Mouse (Mus musculus) lung, embryonic 16.5 days (tissue): ENCODE data around the gene Mrps36. TPM values are rescaled to one million over a fixed set of nuclear protein-coding genes. Genes with fewer than 3 reads are reported as not detected.
"Not testable (repeated sequence)": the region's sequence is repeated elsewhere in the genome, so short reads cannot be mapped to it uniquely, and the experiment has no call there.

Experiments
- ATAC-seq: fragments of 200-750 bp; cut with Nextera tagmentation; 2 replicates; pipeline ENCODE4 v1.8.0; 2017; ENCODE audit warnings: low read depth, mild to moderate bottlenecking, moderate library complexity
- H3K27ac ChIP-seq: fragments of 300-500 bp; sonication (generic); 2 replicates; pipeline ENCODE4 v1.5.1; 2014; ENCODE audit warnings: mild to moderate bottlenecking, control low read depth, low read length
- H3K27me3 ChIP-seq: fragments of 300-500 bp; sonication (generic); 2 replicates; pipeline ENCODE4 v1.6.1; 2014; ENCODE audit warnings: low read depth, low read length, mixed read lengths; ENCODE audit not compliant: control insufficient read depth, insufficient read depth
- H3K36me3 ChIP-seq: fragments of 300-500 bp; sonication (generic); 2 replicates; pipeline ENCODE4 v1.6.1; 2014; ENCODE audit warnings: low read length; ENCODE audit not compliant: control insufficient read depth, insufficient read depth
- H3K4me1 ChIP-seq: fragments of 300-500 bp; sonication (generic); replicated peaks from 2 replicates; pipeline ENCODE4 v1.6.1; 2014; ENCODE audit warnings: low read length, mixed read lengths; ENCODE audit not compliant: control insufficient read depth, insufficient read depth
- H3K4me2 ChIP-seq: fragments of 300-500 bp; sonication (generic); 2 replicates; pipeline ENCODE4 v1.6.1; 2014; ENCODE audit warnings: low read depth, low read length, control low read depth
- H3K4me3 ChIP-seq: fragments of 300-500 bp; sonication (generic); 2 replicates; pipeline ENCODE4 v1.5.1; 2014; ENCODE audit warnings: mild to moderate bottlenecking, low read length, control low read depth
- H3K9ac ChIP-seq: fragments of 300-500 bp; sonication (generic); 2 replicates; pipeline ENCODE4 v1.6.1; 2014; ENCODE audit warnings: low read length, control low read depth
- H3K9me3 ChIP-seq: fragments of 300-500 bp; sonication (generic); 2 replicates; pipeline ENCODE4 v1.6.1; 2016; ENCODE audit warnings: low read length; ENCODE audit not compliant: control insufficient read depth
- WGBS: fragments of 180-500 bp; shearing (Covaris S2); extraction: QIAGEN DNeasy Blood & Tissue Kit; methylation state at CpG from one replicate; pipeline ENCODE4 v1.1.7; 2014; 5-methylcytosine and 5-hydroxymethylcytosine counted together
- polyA plus RNA-seq: library from polyadenylated mRNA; unstranded; fragments of >200 nt; fragmentation: Nextera tagmentation; extraction: Ambion mirVana; gene quantifications from 2 replicates; pipeline ENCODE4 v1.2.1, GENCODE M21; 2015

Mrps36 gene
- polyA plus RNA-seq, 1 experiment from 2014 or later, result 163 TPM

DNA sequence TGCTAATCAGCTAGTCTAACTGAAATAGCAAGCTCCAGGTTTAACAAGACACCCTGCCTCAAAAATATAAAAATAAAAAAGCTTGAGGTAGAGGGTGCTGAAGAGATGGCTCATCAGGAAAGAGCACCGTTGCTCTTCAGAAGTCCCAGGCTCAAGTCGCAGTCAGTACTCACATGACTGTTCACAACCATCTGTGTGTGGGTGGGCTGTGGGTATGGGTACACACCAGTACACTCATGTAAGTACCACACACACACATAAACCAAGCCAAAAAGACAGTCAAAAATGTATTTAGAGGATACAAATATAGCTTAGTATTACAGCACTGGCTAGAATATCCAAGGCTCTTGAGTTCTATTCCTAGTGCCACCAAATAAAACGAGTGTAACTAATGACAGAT is 1.6 kb upstream of the Mrps36 start:
- no peak for ATAC-seq
- H3K27me3 ChIP-seq, result no peaks in the 10 kb centered on the region
- H3K4me1 ChIP-seq, result peaks cover 10% of the 10 kb centered on the region
- H3K9ac ChIP-seq, result no peak overlapping the region
- no peaks in the 10 kb centered on the region for H3K36me3 ChIP-seq
- H3K9me3 ChIP-seq, result no peaks in the 10 kb centered on the region
- no peak overlapping the region for H3K4me3 ChIP-seq
- 78% methylated on average over 3 of the region's 3 CpGs for WGBS
- no peak overlapping the region for H3K4me2 ChIP-seq
- no peak overlapping the region for H3K27ac ChIP-seq

DNA sequence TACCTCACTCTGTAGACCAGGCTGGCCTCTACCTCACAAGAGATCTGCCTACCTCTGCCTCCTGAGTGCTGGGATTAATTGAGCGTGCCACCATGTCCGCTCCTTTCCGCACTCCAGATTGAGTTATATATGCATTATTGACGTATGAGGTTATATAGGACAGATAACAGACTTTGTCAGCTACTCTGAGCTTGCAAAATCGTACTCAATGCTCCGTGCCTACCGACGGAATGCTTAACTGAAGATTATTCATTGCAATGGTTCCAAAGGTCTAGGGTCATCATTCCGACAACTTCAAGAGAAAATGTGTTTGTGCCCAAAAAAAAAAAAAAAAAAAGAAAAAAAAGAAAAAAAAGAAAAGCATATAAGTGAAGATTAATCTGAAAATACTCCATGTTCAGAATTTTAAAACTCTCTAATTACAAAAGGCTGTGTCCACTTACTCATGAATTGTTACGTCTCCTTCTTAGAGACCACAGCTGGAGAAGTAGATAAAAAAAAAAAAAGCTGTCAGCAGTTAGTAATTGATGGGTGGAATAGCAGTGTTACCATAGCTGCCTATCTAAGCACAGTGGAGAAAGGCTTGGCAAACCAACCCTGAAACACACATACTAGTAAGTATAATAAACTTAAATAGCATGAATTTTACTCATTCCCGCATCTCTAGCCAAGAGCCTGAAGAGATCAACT is 968 bp downstream of the Mrps36 start:
- WGBS, result 39% methylated on average over 11 of the region's 11 CpGs

DNA sequence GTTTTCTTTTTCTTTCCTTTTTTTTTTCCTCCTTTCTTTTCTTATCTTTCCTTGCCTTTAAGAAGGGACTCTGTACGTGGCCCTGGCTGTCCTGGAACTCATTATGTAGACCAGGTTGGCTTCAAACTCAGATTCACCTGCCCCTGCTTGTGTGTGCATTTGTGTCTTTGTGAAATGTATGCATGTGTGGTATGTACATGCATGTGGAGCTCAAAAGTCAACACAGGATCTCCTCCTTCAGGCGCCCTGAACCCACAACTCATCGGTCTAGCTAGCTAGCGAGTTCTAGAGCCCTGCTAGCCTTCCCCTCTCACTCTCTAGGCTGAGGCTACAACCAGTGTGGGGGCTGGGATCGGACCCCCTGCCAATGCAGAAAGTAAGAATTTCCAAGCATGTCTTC is 1.6 kb downstream of the Mrps36 start:
- no peak for ATAC-seq
- Histone ChIP-seq H3K36me3 (peaks cover 4% of the 10 kb centered on the region; the same call in 1 of the 2 replicates), H3K27me3 (no peaks in the 10 kb centered on the region), H3K4me2 (peak overlapping the region; percentile 60; the same call in 1 of the 2 replicates), H3K4me3 (no peak overlapping the region), H3K4me1 (peaks cover 10% of the 10 kb centered on the region), H3K9me3 (no peaks in the 10 kb centered on the region), H3K9ac (no peak overlapping the region), H3K27ac (no peak overlapping the region)
- WGBS, result 80% methylated on average over 5 of the region's 5 CpGs

More for the DNA sequence above, 968 bp downstream of the Mrps36 start:
- Histone ChIP-seq H3K27ac (peak overlapping the region; percentile 62), H3K4me3 (peak overlapping the region; percentile 95), H3K4me1 (peaks cover 10% of the 10 kb centered on the region), H3K4me2 (peak overlapping the region; percentile 60), H3K9me3 (no peaks in the 10 kb centered on the region), H3K36me3 (no peaks in the 10 kb centered on the region), H3K9ac (peak overlapping the region; percentile 91), H3K27me3 (no peaks in the 10 kb centered on the region)
- ATAC-seq, result peak; percentile 41

DNA sequence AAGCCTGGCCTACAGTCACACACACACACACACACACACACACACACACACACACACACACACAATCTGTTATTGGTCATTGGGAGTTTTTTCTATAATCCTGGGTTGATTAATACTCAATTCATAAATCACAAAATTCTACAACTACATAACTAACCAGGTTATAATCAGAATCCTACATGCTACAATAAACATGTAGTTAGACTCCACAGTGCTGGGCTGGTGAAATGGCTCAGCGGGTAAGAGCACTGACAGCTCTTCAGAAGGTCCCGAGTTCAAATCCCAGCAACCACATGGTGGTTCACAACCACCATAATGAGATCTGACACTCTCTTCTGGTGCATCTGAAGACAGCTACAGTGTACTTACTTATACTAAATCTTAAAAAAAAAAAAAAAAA is 11.7 kb downstream of the Mrps36 start:
- Histone ChIP-seq H3K27me3 (no peaks in the 10 kb centered on the region), H3K9me3 (no peaks in the 10 kb centered on the region), H3K36me3 (peaks cover 16% of the 10 kb centered on the region), H3K4me2 (no peak overlapping the region), H3K9ac (no peak overlapping the region), H3K4me1 (peaks cover 10% of the 10 kb centered on the region), H3K4me3 (no peak overlapping the region), H3K27ac (no peak overlapping the region)
- ATAC-seq, result no peak
- WGBS, result 94% methylated on average over 2 of the region's 2 CpGs

DNA sequence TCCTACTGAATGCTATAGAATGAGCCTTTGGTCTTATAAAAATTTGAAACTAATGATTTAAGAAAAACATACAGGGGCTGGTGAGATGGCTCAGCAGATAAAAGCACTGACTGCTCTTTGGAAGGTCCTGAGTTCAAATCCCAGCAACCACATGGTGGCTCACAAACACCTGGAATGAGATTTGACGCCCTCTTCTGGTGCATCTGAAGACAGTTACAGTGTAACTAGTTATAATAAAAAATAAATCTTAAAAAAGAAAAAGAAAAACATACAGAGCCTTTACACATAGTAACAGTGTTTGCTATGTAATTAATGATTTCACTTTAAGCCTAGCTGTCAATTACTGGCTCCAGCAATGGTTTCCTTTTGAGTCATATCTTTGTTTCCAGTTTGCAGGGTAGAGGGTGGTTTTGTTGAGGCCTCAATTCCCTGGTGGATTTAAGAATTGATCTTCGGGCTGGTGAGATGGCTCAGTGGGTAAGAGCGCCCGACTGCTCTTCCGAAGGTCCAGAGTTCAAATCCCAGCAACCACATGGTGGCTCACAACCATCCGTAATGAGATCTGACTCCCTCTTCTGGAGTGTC is 12.9 kb downstream of the Mrps36 start:
- H3K4me3 ChIP-seq, H3K9me3 ChIP-seq, H3K27ac ChIP-seq, ATAC-seq, H3K4me1 ChIP-seq, H3K9ac ChIP-seq, H3K27me3 ChIP-seq: not testable (repeated sequence)
- WGBS, result 92% methylated on average over 5 of the region's 6 CpGs
- Histone ChIP-seq H3K36me3 (peaks cover 17% of the 10 kb centered on the region), H3K4me2 (peak overlapping the region; percentile 65; the same call in 1 of the 2 replicates)

DNA sequence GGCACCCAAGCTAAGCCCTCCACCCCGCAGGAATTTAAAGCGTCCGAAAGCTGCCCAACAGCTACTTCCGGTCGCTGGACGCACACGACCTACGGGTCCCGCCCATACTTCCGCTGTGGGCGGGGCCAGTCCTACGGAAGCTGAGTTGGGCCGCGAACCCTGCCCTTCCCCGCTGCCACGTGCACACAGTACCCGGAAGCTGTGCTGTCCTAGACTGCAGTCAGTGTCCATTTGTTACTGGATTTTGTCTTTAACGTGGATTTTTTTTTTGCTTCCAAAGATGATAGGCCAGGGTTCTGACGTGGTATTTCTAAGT is 13.6 kb downstream of the Mrps36 start, which contains the start of gene Cdk7:
Gene Cdk7, minus strand, starts transcription at position 79 of the 316 bp plus-strand sequence.
- peak within 1 kb of the TSS; percentile 65 for H3K4me2 ChIP-seq
- no peaks in the 10 kb centered on the region for H3K9me3 ChIP-seq
- H3K9ac ChIP-seq, result peak within 1 kb of the TSS; percentile 93
- no peaks in the 10 kb centered on the region for H3K27me3 ChIP-seq
- peaks cover 17% of the 10 kb centered on the region for H3K36me3 ChIP-seq
- peak within 1 kb of the TSS; percentile 97 for H3K27ac ChIP-seq
- under 1% methylated on average over 19 of the region's 19 CpGs for WGBS
- peak; percentile 100 for ATAC-seq
- H3K4me1 ChIP-seq, result peaks cover 10% of the 10 kb centered on the region
- peak within 1 kb of the TSS; percentile 95 for H3K4me3 ChIP-seq

DNA sequence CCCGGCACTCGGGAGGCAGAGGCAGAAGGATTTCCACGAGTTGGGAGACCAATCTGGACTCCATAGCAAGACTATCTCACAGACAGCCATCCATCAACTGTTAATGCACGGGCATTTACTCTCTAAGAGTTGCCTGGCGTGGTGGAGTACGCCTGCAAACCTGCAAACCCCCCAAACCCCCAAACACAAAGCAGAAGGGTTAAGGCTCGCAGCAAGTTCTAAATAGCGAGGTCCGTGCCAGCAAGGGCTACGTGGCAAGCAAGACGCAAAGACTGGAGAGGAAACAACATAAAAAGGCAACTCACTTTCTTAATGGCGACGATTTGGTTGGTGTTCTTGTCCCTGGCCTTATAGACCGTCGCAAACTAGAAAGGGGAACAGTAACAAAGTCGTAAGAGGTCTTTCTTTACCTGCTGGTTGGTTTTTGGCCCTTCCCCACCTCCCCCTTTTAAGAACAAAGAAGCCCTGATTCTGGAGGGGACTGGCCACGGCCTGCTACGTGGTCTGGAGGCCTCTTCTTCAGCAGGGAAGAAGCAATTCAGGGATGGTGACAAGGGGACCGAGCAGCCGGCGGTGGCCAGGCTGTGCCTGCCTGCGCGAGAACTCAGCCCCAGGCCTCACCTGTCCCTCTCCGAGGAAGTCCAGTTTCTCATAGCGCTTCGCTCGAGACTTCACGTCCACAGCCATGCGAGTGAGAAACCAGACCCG is 14.2 kb downstream of the Mrps36 start:
- Histone ChIP-seq H3K36me3 (peaks cover 17% of the 10 kb centered on the region), H3K9me3 (no peaks in the 10 kb centered on the region), H3K4me3 (peak overlapping the region; percentile 95), H3K27me3 (no peaks in the 10 kb centered on the region), H3K4me1 (peaks cover 10% of the 10 kb centered on the region), H3K4me2 (peak overlapping the region; percentile 65), H3K9ac (peak overlapping the region; percentile 93), H3K27ac (peak overlapping the region; percentile 97)
- WGBS, result under 1% methylated on average over 30 of the region's 30 CpGs
- peak; percentile 3; the same call in 1 of the 2 replicates for ATAC-seq

DNA sequence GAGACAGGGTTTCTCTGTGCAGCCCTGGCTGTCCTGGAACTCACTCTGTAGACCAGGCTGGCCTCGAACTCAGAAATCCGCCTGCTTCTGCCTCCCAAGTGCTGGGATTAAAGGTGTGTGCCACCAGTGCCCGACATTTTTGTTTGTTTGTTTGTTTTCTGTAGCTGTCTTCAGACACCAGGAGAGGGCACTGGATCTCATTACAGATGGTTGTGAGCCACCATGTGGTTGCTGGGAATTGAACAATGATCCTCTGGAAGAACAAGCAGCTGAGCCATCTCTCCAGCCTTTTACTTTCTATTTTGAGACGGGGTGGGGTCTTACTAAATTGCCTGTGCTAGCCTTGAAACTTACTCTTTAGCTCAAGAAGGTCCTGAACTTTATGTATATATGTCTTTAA is 15.9 kb downstream of the Mrps36 start:
- 87% methylated on average over 4 of the region's 4 CpGs for WGBS
- not testable (repeated sequence) for H3K9ac ChIP-seq, H3K4me3 ChIP-seq, H3K9me3 ChIP-seq, H3K27me3 ChIP-seq, H3K4me2 ChIP-seq, H3K27ac ChIP-seq, H3K4me1 ChIP-seq, ATAC-seq
- H3K36me3 ChIP-seq, result peaks cover 15% of the 10 kb centered on the region

DNA sequence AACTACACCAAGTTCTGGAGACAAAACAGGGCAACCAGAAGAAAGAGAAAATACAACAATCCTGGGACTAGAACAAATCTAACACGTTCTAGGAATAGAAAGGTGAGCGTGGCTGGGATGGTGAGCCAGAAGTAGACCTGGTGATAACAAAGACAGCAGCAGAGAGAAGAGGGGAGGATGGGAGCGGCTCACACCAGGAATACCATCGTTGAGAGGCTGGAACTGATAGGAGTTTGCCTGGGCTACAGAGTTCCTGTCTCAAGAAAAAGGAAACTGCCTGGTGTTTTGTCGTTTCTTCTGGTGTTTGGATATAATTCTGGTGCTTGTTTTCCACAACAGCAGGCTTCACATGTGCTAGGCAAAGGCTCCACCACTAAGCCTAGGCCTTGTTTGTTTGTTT is 16.4 kb downstream of the Mrps36 start:
- ATAC-seq, result no peak
- H3K27me3 ChIP-seq, result no peaks in the 10 kb centered on the region
- no peak overlapping the region for H3K9ac ChIP-seq
- no peak overlapping the region for H3K4me2 ChIP-seq
- peaks cover 15% of the 10 kb centered on the region for H3K36me3 ChIP-seq
- no peak overlapping the region for H3K4me3 ChIP-seq
- H3K9me3 ChIP-seq, result no peaks in the 10 kb centered on the region
- H3K4me1 ChIP-seq, result peaks cover 10% of the 10 kb centered on the region
- 89% methylated on average over 5 of the region's 5 CpGs for WGBS
- H3K27ac ChIP-seq, result no peak overlapping the region
